Mouse (Mus musculus) cerebellum, postnatal 14 days (tissue): ENCODE measurements around the gene Myo1d.

Experiments used
- DNase-seq, 2 experiments: peaks; one replicate each; pipeline ENCODE4 v3.0.0; 2021; ENCODE audit warnings: mixed read lengths in 2 of 2

The Myo1d gene

GRCm38 (mm10) chr11:80779527-80780344 lies at the start of gene Myo1d:
TSS of gene Myo1d (minus strand) at chr11:80780025.
- DNase-seq, result peak; percentile 93 to 95

DNA sequence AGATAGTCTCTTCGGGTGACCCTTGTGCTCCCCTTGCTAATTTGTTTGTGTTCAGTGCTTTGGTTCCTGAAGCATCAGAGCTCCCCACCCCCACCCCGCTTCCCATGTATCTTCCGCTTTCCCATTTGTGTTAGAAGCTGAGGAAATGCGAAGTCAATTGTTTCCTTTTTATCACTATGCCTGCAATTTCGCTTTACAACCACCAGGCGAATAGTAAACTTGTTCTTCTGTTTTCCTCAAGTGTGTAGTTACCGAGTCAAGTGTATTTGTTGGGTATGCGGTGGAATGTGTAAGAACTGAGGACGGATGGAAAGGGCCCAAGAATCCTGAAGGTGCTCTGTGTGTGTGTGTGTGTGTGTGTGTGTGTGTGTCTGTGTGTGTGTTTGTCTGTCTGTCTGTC lies 42.0 kb upstream of the Myo1d start:
- DNase-seq, result no peak

- peak; percentile 54 to 65 for DNase-seq
Observed at GRCm38 (mm10) chr11:80821296-80821695, 41.5 kb upstream of the Myo1d start.

DNA sequence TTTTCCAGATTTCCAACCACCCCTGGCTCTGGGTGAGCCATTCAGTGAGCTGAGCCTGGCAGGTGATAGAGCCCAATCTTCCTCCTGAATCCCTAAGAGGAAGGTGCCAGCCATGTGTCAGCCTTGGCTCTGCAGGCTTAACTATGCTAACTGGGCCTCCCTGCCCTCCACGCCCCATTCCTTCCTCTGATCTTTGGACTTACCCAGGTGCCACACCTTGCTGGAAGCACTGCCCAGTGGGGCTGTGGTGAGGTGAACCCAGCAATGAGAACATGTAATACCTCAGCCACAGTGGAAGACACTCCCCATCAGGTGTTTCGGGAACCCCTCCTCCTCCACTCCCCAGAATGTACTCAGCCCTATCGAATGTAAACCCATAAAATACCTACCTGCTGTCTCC lies 40.3 kb upstream of the Myo1d start:
- no peak for DNase-seq

GRCm38 (mm10) chr11:80818060-80818697 lies 38.4 kb upstream of the Myo1d start:
- peak; percentile 78 to 79 for DNase-seq

- DNase-seq, result no peak
Observed at GRCm38 (mm10) chr11:80815354-80815753, 35.5 kb upstream of the Myo1d start.

- DNase-seq, result no peak
Observed at GRCm38 (mm10) chr11:80811156-80811555, 31.3 kb upstream of the Myo1d start.

GRCm38 (mm10) chr11:80809993-80810821 lies 30.4 kb upstream of the Myo1d start, which contains the start of gene Tmem98:
TSS of gene Tmem98 (plus strand) at chr11:80810175.
- DNase-seq, result peak in 1 of 2 experiments; percentile 17

DNA sequence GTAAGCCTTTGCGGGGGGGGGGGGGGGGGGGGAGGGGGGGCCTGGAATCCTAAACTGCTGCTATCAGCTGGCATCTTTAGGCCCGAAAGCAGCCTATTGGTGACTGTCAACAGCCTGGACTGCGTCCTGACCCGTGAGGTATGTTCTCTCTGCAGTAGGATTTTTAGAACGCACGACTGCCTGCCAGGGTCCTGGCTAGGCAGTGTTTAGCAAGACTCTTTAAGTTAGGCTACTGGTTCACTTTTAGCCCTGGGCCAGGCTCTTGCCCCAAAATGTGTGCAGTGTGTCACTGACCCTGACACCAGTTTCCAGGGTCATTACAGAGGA lies 29.8 kb upstream of the Myo1d start:
- DNase-seq, result no peak

- DNase-seq, result no peak
Observed at GRCm38 (mm10) chr11:80808551-80809070, 28.8 kb upstream of the Myo1d start.

GRCm38 (mm10) chr11:80802706-80803105 lies 22.9 kb upstream of the Myo1d start:
- DNase-seq, result no peak

DNA sequence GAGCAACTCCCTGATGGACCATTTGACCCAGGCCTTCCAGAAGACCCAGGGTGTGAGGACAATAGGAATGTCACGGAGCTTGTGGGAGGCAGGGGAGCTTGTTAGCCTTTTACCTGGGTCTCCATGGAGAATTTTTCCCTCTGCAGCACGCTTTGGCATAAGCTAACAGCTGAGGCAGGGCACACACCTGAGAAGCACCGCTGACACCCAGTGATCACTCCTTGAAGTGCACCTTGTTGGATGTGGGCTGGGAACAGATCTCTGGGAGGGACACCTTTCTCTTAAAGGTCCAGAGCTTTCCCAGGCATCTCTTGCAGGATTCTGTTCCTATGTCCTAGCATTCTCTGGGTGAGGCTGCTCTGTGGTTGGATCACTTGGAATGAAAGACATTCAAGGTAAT lies 20.2 kb upstream of the Myo1d start:
- peak in 1 of 2 experiments; percentile 40 for DNase-seq

GRCm38 (mm10) chr11:80795431-80795830 lies 15.6 kb upstream of the Myo1d start:
- no peak for DNase-seq

DNA sequence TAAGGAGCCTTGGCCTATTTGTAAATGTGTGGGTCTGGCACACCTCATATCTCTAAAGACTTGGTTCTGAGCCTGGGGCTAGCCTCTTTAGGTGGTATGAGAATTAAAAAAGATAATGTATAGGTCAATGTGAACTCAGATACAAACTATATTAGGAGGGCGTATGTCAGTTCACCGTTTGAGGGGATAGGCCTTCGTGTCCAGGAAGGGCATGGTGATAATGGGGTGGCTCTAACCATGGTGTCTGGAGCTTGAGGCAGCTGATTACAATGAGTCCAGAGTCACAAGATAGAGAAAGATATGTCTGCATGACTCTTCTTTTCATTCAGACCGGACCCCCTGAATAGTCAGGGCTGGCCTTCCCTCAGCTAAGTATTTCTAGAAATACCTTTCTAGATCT lies 14.5 kb upstream of the Myo1d start:
- no peak for DNase-seq

DNA sequence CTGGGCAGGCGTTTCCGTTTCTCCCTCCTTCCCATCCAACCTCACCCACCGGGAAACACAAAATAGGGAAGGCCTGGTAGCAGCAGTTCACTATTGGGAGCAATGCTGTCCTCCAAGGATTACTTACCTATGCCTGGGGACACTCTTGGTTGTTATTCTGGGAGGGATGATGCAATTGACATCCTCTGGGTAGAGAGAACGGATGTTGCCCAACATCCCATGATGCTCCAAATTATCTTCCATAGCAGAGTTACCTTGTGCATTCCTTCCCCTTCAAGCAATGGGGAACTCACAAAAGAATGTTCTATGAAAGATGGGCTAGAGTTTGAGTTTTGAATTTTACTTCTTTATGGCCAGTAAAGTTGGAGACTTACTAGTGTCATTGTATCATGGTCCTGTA lies 13.6 kb upstream of the Myo1d start:
- no peak for DNase-seq

GRCm38 (mm10) chr11:80791677-80792432 lies 12.0 kb upstream of the Myo1d start:
- no peak for DNase-seq

DNA sequence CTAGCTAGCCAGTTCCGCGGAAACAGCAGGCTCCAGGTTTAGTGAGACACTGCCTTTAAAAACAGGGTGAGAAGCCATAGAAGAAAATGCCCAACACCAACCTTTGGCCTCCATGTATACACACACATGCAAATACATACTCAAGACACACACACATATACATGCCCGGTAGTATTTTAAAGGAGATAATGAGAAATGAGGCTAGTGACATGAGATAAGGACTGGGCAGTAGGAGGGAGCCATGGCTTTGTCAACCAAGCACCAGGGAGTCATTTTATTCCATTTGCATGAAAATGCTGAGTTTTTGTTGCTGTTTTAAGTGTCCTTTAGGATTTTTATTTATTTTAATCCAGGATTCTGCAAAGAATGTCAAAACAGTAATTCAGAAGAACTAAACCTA lies 10.6 kb upstream of the Myo1d start:
- no peak for DNase-seq

- no peak for DNase-seq
Observed at GRCm38 (mm10) chr11:80789647-80790240, 9.9 kb upstream of the Myo1d start.

GRCm38 (mm10) chr11:80785672-80786071 lies 5.8 kb upstream of the Myo1d start:
- DNase-seq, result no peak

- no peak for DNase-seq
Observed at GRCm38 (mm10) chr11:80784294-80784743, 4.5 kb upstream of the Myo1d start.

GRCm38 (mm10) chr11:80783460-80783859 lies 3.6 kb upstream of the Myo1d start:
- DNase-seq, result no peak

DNA sequence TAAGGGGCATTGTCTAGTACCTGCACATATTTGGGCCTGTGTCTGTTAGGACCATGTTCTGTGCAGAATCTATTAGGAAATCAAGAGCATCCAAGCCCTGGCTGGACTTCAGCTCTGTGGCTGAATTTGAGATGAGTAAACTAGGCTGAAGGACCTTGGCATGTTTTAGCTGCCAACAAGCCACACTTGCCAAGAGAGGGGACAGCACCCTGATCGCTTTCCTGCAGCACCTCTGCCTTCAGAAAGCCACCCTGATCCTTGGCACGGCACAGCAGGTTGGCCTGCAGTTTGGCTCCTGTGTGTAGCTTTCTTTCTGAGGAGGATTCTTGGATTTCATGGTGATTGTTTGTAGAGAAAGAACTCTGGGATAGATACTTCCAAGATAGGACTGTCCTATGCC lies 1.7 kb upstream of the Myo1d start:
- peak; percentile 11 to 20 for DNase-seq
